In genomic region chr1:191170444-191170843, GRCm38 (mm10) we compare ENCODE assay signal across 29 mouse cellular contexts. TPM values are rescaled to one million over a fixed set of nuclear protein-coding genes. Genes with fewer than 3 reads are reported as not detected.
DNase-seq lines count a peak whose midpoint lies in the region; ATAC-seq and TF ChIP-seq lines count a peak whose summit lies in the region.
"Had no signal": no experiment of that assay in that cellular context is flagged by ENCODE, and none has a peak within 500 bp of the region (broad histone marks: within the 10 kb centered on the region; RNA-seq: fewer than 3 reads in every experiment).

No protein-coding gene starts in this region.

- no peaks in the 10 kb centered on the region for H3K27me3 ChIP-seq in intestine, embryonic 16.5 days (replicated peaks; ENCODE audit: control insufficient read depth, insufficient read depth, low read length)
- no peaks in the 10 kb centered on the region for H3K27me3 ChIP-seq in intestine, embryonic 15.5 days (replicated peaks)
- H3K27me3 ChIP-seq in liver, postnatal 0 days (ENCODE audit: insufficient read depth, low read length), result no peaks in the 10 kb centered on the region
- peaks cover 7% of the 10 kb centered on the region; the same call in 1 of the 2 replicates for H3K27me3 ChIP-seq in liver, embryonic 12.5 days (replicated peaks)
- no peaks in the 10 kb centered on the region for H3K27me3 ChIP-seq in intestine, postnatal 0 days (replicated peaks; ENCODE audit: control insufficient read depth, insufficient read depth, low read length)
- no peaks in the 10 kb centered on the region for H3K27me3 ChIP-seq in myocyte (ENCODE audit: control insufficient read depth, insufficient read depth, insufficient read length)
- H3K27me3 ChIP-seq: embryonic facial prominence, embryonic 13.5 days; embryonic facial prominence, embryonic 15.5 days; forebrain, embryonic 15.5 days had no signal

- H3ac ChIP-seq in myocyte (ENCODE audit: control insufficient read depth, insufficient read length), result no peak overlapping the region

- no peak overlapping the region for H3K4me3 ChIP-seq in intestine, embryonic 16.5 days (ENCODE audit: low read length)
- H3K4me3 ChIP-seq in intestine, embryonic 15.5 days (replicated peaks), result no peak overlapping the region
- H3K4me3 ChIP-seq in liver, postnatal 0 days (ENCODE audit: low read depth, low read length), result no peak overlapping the region
- no peak overlapping the region for H3K4me3 ChIP-seq in liver, embryonic 12.5 days
- no peak overlapping the region for H3K4me3 ChIP-seq in intestine, postnatal 0 days (ENCODE audit: low read depth, low read length)
- H3K4me3 ChIP-seq in myocyte, result no peak overlapping the region
- H3K4me3 ChIP-seq: embryonic facial prominence, embryonic 13.5 days; embryonic facial prominence, embryonic 15.5 days; erythroblast, embryonic 14.5 days; forebrain, embryonic 13.5 days; forebrain, embryonic 15.5 days had no signal

- no peaks in the 10 kb centered on the region for H3K79me2 ChIP-seq in myocyte (ENCODE audit: control insufficient read depth, insufficient read depth)

- peak; percentile 50; the same call in 1 of the 2 replicates for ATAC-seq in intestine, embryonic 16.5 days
- no peak for ATAC-seq in intestine, embryonic 15.5 days
- peak; percentile 68 for ATAC-seq in liver, postnatal 0 days
- no peak for ATAC-seq in liver, embryonic 12.5 days
- peak; percentile 56 for ATAC-seq in intestine, postnatal 0 days
- no peak for ATAC-seq in erythroid progenitor cell, adult 5-6 weeks (replicated peaks; ENCODE audit: low FRiP score, poor library complexity, severe bottlenecking)
- ATAC-seq: forebrain, embryonic 13.5 days; forebrain, embryonic 15.5 days; forebrain, postnatal 0 days had no signal

- H3K9ac ChIP-seq in intestine, embryonic 16.5 days (ENCODE audit: low read depth, low read length), result no peak overlapping the region
- no peak overlapping the region for H3K9ac ChIP-seq in intestine, embryonic 15.5 days
- no peak overlapping the region for H3K9ac ChIP-seq in liver, postnatal 0 days (replicated peaks)
- H3K9ac ChIP-seq in liver, embryonic 12.5 days, result no peak overlapping the region
- no peak overlapping the region for H3K9ac ChIP-seq in intestine, postnatal 0 days (ENCODE audit: low read depth, low read length)
- H3K9ac ChIP-seq: embryonic facial prominence, embryonic 13.5 days; embryonic facial prominence, embryonic 15.5 days; forebrain, embryonic 13.5 days; forebrain, embryonic 15.5 days; forebrain, postnatal 0 days had no signal

- TF ChIP-seq POLR2A in myocyte (IDR thresholded peaks at IDR 0.05; ENCODE audit: insufficient read length, low read depth), result no peak

- TF ChIP-seq EP300 in liver, postnatal 0 days (IDR thresholded peaks at IDR 0.05; ENCODE audit: low read depth), result no peak

- H3K27ac ChIP-seq in intestine, embryonic 16.5 days (ENCODE audit: low read length), result no peak overlapping the region
- H3K27ac ChIP-seq in intestine, embryonic 15.5 days, result no peak overlapping the region
- no peak overlapping the region for H3K27ac ChIP-seq in liver, postnatal 0 days (ENCODE audit: low read depth)
- H3K27ac ChIP-seq in liver, embryonic 12.5 days, result no peak overlapping the region
- no peak overlapping the region for H3K27ac ChIP-seq in intestine, postnatal 0 days (ENCODE audit: low read depth, low read length)
- H3K27ac ChIP-seq: embryonic facial prominence, embryonic 13.5 days; embryonic facial prominence, embryonic 15.5 days; forebrain, embryonic 13.5 days; forebrain, embryonic 15.5 days had no signal

- H3K36me3 ChIP-seq in intestine, embryonic 16.5 days (ENCODE audit: control insufficient read depth, insufficient read depth, low read length), result no peaks in the 10 kb centered on the region
- no peaks in the 10 kb centered on the region for H3K36me3 ChIP-seq in intestine, embryonic 15.5 days
- peaks cover 8% of the 10 kb centered on the region for H3K36me3 ChIP-seq in liver, postnatal 0 days (replicated peaks; ENCODE audit: insufficient read depth, low read length)
- H3K36me3 ChIP-seq in liver, embryonic 12.5 days, result no peaks in the 10 kb centered on the region
- H3K36me3 ChIP-seq in intestine, postnatal 0 days (ENCODE audit: control insufficient read depth, insufficient read depth), result peaks cover 13% of the 10 kb centered on the region; the same call in 1 of the 2 replicates
- peaks cover 62% of the 10 kb centered on the region for H3K36me3 ChIP-seq in myocyte (ENCODE audit: control insufficient read depth, insufficient read depth)
- H3K36me3 ChIP-seq: embryonic facial prominence, embryonic 13.5 days; embryonic facial prominence, embryonic 15.5 days; forebrain, embryonic 15.5 days had no signal

- no peak for DNase-seq in liver, postnatal 0 days
- DNase-seq: adrenal gland, adult 8-10 months; adrenal gland, postnatal 25 days; cerebellum, adult 11 months; cerebellum, adult 18-20 months; cerebellum, adult 8-10 months; cerebellum, adult 9-11 months; cerebellum, postnatal 14 days; cerebellum, postnatal 36 days; embryo, embryonic 11 days; forebrain, postnatal 0 days had no signal

- 0 out of 2 replicates have a peak, but pooled peaks cover 3% of the 10 kb centered on the region for H3K4me1 ChIP-seq in intestine, embryonic 16.5 days (ENCODE audit: control insufficient read depth, insufficient read depth, low read length)
- H3K4me1 ChIP-seq in intestine, embryonic 15.5 days (replicated peaks), result no peaks in the 10 kb centered on the region
- H3K4me1 ChIP-seq in liver, postnatal 0 days (ENCODE audit: insufficient read depth), result no peaks in the 10 kb centered on the region; the same call in 1 of the 2 replicates
- no peaks in the 10 kb centered on the region for H3K4me1 ChIP-seq in liver, embryonic 12.5 days
- no peaks in the 10 kb centered on the region for H3K4me1 ChIP-seq in intestine, postnatal 0 days (replicated peaks; ENCODE audit: control insufficient read depth, insufficient read depth, low read length)
- H3K4me1 ChIP-seq: embryonic facial prominence, embryonic 13.5 days; embryonic facial prominence, embryonic 15.5 days had no signal

- no peak overlapping the region for H3K4me2 ChIP-seq in intestine, embryonic 16.5 days (ENCODE audit: low read depth, low read length)
- H3K4me2 ChIP-seq in intestine, embryonic 15.5 days (replicated peaks), result no peak overlapping the region
- H3K4me2 ChIP-seq in liver, postnatal 0 days (ENCODE audit: low read depth, low read length), result no peak overlapping the region
- no peak overlapping the region for H3K4me2 ChIP-seq in liver, embryonic 12.5 days
- no peak overlapping the region for H3K4me2 ChIP-seq in intestine, postnatal 0 days (replicated peaks; ENCODE audit: low read depth)
- H3K4me2 ChIP-seq in myocyte (ENCODE audit: low read depth), result no peak overlapping the region
- H3K4me2 ChIP-seq: embryonic facial prominence, embryonic 13.5 days; embryonic facial prominence, embryonic 15.5 days; forebrain, embryonic 13.5 days; forebrain, embryonic 15.5 days had no signal

- H3K9me3 ChIP-seq in intestine, embryonic 16.5 days (ENCODE audit: control insufficient read depth, low read length), result no peaks in the 10 kb centered on the region
- H3K9me3 ChIP-seq in intestine, embryonic 15.5 days, result no peaks in the 10 kb centered on the region
- H3K9me3 ChIP-seq in liver, postnatal 0 days (ENCODE audit: low read length), result no peaks in the 10 kb centered on the region
- no peaks in the 10 kb centered on the region for H3K9me3 ChIP-seq in liver, embryonic 12.5 days (replicated peaks)
- H3K9me3 ChIP-seq in intestine, postnatal 0 days (ENCODE audit: control insufficient read depth), result no peaks in the 10 kb centered on the region
- H3K9me3 ChIP-seq: embryonic facial prominence, embryonic 13.5 days; embryonic facial prominence, embryonic 15.5 days; forebrain, embryonic 13.5 days; forebrain, embryonic 15.5 days had no signal

- no peak for TF ChIP-seq CTCF in liver, postnatal 0 days (IDR thresholded peaks at IDR 0.05; ENCODE audit: low read depth)
- TF ChIP-seq CTCF in intestine, postnatal 0 days (IDR thresholded peaks at IDR 0.05; ENCODE audit: low read depth), result no peak

- WGBS in intestine, embryonic 16.5 days, result 56% methylated on average over 2 of the region's 2 CpGs
- WGBS in intestine, embryonic 15.5 days, result 75% methylated on average over 2 of the region's 2 CpGs
- 42% methylated on average over 2 of the region's 2 CpGs for WGBS in liver, postnatal 0 days (ENCODE audit: insufficient replicate concordance)
- 42% methylated on average over 2 of the region's 2 CpGs for WGBS in liver, embryonic 12.5 days (ENCODE audit: insufficient replicate concordance)
- WGBS in intestine, postnatal 0 days, result 50% methylated on average over 2 of the region's 2 CpGs

TF ChIP-seq in myocyte, 11 proteins besides CTCF, POLR2A, EP300 and RAD21 (continues in another document):
- TF ChIP-seq POLR2AphosphoS2 (IDR thresholded peaks at IDR 0.05; ENCODE audit: insufficient read length, low read depth) (no peak), MYOG (IDR thresholded peaks at IDR 0.05; ENCODE audit: control insufficient read depth in 1 of 3, insufficient read depth in 1 of 3, insufficient read length in 2 of 3, low read depth in 2 of 3) (peak in 1 of 3 experiments; percentile 73), MYOD1 (IDR thresholded peaks at IDR 0.05; ENCODE audit: control insufficient read depth in 1 of 3, insufficient read length in 2 of 3, low read depth in 2 of 3) (peak in 2 of 3 experiments; percentile 33 to 49), E2F4 (IDR thresholded peaks at IDR 0.05; ENCODE audit: insufficient read depth) (no peak)

RNA-seq across cellular contexts. Expression of gene Fam71a, which starts 5.8 kb away (rescaled TPM):
- polyA plus RNA-seq in intestine, embryonic 16.5 days (2015; fragmentation: Nextera tagmentation; extraction: Ambion mirVana), result not detected in 2 replicates
- polyA plus RNA-seq in intestine, embryonic 15.5 days (2015; fragmentation: Nextera tagmentation; extraction: Ambion mirVana), result not detected in 2 replicates
- polyA plus RNA-seq in liver, postnatal 0 days (2015; fragmentation: Nextera tagmentation; extraction: Ambion mirVana), result not detected in 2 replicates
- polyA plus RNA-seq in liver, embryonic 12.5 days (2016; fragmentation: Nextera tagmentation; extraction: Ambion mirVana), result not detected in 2 replicates
- not detected in 2 replicates for polyA plus RNA-seq in intestine, postnatal 0 days (2015; fragmentation: Nextera tagmentation; extraction: Ambion mirVana)
- polyA plus RNA-seq in myocyte (2012; fragmentation: generic; extraction: Trizol), result not detected
- total RNA-seq in erythroid progenitor cell, adult 5-6 weeks (2015; ENCODE audit: low replicate concordance), result not detected in 2 replicates
- total RNA-seq in erythroid progenitor cell, adult 5-6 weeks (2017; ENCODE audit: low replicate concordance), result not detected in 2 replicates
- total RNA-seq: adrenal gland, adult 8-10 months; adrenal gland, postnatal 25 days; adrenal gland, postnatal 4 days; ES-E14; forebrain, postnatal 0 days; MEL had no signal
- polyA plus RNA-seq: brain, embryonic 14.5 days; C2C12; embryonic facial prominence, embryonic 11.5 days; embryonic facial prominence, embryonic 13.5 days; embryonic facial prominence, embryonic 15.5 days; erythroblast, embryonic 14.5 days; forebrain, embryonic 11.5 days; forebrain, embryonic 13.5 days; forebrain, embryonic 15.5 days; forebrain, postnatal 0 days had no signal

RNA-seq across cellular contexts. Expression of gene Atf3, which starts 47.4 kb away (rescaled TPM):
- 4.1 and 5.6 TPM in 2 replicates for polyA plus RNA-seq in intestine, embryonic 16.5 days (2015; fragmentation: Nextera tagmentation; extraction: Ambion mirVana)
- polyA plus RNA-seq in intestine, embryonic 15.5 days (2015; fragmentation: Nextera tagmentation; extraction: Ambion mirVana), result 4.1 and 4.9 TPM in 2 replicates
- 1.00 and 1.3 TPM in 2 replicates for polyA plus RNA-seq in liver, postnatal 0 days (2015; fragmentation: Nextera tagmentation; extraction: Ambion mirVana)
- 2.3 and 2.4 TPM in 2 replicates for polyA plus RNA-seq in liver, embryonic 12.5 days (2016; fragmentation: Nextera tagmentation; extraction: Ambion mirVana)
- polyA plus RNA-seq in intestine, postnatal 0 days (2015; fragmentation: Nextera tagmentation; extraction: Ambion mirVana), result 5.0 and 6.7 TPM in 2 replicates
- polyA plus RNA-seq in myocyte (2012; fragmentation: generic; extraction: Trizol), result 59.6 TPM
- 3.8 and 4.3 TPM in 2 replicates for total RNA-seq in erythroid progenitor cell, adult 5-6 weeks (2015; ENCODE audit: low replicate concordance)
- 1.2 and 16.5 TPM in 2 replicates for total RNA-seq in erythroid progenitor cell, adult 5-6 weeks (2017; ENCODE audit: low replicate concordance)

Comparison
In these comparisons a context has a peak if more than half of its experiments do, and no peak if none do; other contexts are left out.
1. ATAC-seq: peak in intestine, embryonic 16.5 days (single experiment), liver, postnatal 0 days (single experiment) and intestine, postnatal 0 days (single experiment); none in intestine, embryonic 15.5 days (single experiment), liver, embryonic 12.5 days (single experiment) and erythroid progenitor cell, adult 5-6 weeks (single experiment).